Mouse (Mus musculus): ENCODE data around the gene Ceacam20.
"Not testable (repeated sequence)": the region's sequence is repeated elsewhere in the genome, so short reads cannot be mapped to it uniquely, and the experiment has no call there.

The Ceacam20 gene

DNA sequence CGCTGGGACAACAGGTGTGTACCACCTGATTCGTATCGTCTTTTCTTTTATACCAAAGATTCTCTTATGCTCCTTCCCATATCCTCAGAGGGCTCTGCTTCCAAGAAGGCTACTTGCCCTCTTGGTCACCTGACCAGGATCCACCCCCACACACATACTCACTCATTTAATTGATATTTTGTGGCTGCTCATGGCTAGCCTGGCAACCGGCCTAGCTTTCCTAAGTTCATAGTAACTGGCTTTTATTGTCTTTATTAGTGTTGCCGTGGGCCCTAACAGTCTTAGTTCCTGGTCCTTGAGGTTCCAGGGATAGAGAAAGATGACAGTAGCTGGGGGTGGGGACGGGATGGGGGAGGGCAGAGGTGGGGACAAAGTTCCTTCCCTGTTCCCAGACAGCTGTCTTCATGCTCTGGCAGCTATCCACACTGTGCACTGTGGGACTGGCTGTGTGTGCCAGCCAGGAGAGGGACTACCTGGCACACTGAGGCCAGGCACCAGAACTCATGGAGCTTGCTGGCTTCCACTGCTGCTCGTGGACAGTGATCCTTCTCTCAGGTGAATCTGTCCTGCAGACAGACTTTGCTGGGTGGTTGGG is at the start of gene Ceacam20:
Gene Ceacam20, plus strand, starts transcription at position 428 of the 595 bp plus-strand sequence.
- no peak for DNase-seq

DNA sequence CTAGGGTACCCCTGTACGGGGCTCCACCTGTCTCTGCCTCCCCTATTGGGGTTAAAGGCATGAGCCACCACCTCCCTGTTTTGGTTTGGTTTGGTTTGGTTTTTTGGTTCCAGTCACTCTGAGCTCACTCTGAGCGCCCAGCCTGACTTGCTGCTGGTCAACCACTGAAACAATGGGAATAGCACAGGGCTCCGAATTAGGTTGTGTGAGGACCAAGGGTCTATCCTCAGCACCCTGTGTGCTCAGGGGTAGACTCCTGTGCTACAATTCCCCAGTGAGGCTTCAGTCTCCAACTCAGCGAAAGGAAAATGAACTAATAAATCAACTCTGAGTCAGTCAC is 45.1 kb upstream of the Ceacam20 start:
- no peak for DNase-seq

DNA sequence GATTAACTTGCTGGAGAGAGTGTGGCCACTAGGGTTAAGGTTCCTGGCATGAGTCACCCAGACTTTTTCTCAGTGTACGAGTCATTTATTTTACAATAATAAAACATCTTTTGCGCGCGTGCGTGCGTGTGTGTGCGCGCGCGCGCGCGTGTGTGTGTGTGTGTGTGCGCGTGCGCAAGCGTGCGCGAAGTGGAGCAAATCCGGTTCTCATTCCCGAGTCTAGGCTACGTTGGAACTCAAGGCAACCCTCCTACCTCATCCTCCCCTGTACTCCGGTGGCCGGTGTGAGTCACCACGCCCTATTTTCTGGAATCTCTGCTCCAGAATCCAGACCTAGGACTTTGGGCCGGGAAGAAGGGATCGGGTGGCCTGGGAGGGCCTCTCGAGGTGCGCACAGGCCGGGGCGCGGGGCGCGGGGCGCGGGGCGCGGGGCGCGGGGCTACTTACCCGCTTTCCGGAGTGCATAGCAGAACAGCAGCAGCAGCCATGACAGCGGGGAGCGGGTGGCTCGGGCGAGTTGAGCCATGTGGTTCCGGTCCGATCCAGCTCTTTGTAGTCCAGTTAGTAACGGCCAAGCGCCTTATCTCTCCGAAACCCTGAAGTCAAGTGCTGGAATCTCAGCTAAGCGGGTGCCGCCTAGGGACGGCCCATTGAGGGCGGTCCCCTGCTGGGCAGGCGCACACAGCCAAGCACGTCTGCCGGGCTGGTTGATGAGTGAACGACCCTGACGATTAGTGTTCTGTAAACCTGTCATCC is 44.5 kb upstream of the Ceacam20 start, which contains the start of gene Pvr:
Gene Pvr, minus strand, starts transcription at position 655 of the 756 bp plus-strand sequence.
- DNase-seq: peak; percentile 52

DNA sequence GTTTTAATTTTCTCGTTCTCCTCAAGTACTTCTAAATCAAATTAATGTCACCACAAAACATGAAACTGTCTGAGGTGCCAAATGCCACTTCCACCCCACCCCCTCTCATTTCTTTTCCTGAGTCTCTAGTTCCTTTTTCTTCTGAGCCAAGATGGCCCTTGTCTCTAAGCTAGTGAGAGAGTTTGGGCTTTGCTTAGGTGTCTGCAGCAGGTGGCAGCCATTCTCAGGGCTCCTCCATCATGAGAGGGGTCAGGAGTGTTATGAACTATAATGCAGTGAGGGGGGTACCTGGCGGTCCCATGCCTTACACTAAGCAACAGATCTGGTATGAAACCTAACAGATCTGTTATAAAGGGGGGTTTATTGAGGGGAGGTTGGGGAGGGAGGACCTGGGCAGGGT is 41.9 kb upstream of the Ceacam20 start:
- DNase-seq: no peak

DNA sequence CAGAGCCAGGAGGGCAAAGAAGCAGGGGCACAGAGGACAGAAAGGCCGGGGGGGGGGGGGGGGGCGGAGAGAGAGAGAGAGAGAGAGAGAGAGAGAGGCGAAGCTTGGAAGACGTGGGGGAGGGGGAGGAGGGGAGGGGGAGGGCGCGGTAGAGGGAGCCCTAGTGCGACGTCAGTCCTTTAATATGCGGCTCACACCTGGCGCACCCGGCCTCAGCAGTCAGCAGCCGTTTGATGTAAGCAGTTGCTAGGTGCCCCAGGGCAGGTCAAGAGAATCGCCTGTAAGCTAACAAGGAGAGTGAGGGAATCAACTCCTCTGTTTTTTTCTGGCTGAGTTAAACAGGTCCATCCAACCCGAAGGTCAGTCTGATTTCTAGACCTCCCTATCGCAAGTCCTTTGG is 41.4 kb upstream of the Ceacam20 start:
- no peak for DNase-seq

DNA sequence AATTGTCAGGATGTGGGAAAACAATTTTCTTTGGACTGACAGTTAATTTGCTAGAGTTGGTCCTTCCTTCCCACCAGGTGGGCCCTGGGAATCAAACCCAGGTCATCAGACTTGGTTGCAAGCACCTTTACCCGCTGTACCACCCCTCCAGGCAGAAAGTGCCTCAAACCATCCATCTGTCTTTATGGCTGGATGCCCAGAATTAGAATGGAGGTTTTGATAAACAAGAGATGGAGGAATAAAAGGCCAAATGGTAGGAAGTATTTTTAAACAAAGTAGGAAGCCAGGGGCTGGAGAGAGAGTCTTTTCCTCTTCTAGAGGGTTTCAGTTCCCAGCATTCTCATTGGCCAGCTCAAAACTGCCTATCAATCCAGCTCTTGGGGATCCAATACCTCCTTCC is 39.8 kb upstream of the Ceacam20 start:
- no peak for DNase-seq

DNA sequence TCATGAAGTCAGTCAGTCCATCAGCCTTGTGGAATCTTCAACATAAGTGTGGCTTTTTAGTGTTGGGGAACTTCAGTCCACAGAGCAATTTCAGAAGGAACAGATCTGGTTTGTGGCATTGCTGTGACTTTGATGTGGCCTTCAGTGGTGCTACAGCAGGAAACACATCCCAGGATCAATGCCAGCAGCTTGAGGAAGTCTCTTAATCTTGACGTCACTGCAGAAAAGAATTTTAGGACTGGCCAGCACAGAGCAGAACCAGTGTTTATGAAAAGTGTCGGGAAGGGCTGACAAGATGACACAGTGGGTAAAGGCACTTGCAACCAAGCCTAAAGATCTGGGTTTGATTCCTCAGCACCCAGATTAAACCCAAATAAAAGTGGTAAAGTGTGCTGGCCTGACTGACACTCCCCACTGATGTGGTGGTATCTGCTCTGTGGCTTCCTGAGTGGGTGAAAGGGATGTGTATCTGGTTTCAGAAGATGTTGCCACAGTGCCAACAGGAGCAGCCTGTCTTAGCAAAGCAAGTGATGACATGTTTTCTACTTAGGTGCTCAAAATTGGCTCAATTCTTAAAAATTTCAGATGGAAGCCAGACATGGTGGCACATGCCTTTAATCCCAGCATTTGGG is 38.2 kb upstream of the Ceacam20 start:
- no peak for DNase-seq

DNA sequence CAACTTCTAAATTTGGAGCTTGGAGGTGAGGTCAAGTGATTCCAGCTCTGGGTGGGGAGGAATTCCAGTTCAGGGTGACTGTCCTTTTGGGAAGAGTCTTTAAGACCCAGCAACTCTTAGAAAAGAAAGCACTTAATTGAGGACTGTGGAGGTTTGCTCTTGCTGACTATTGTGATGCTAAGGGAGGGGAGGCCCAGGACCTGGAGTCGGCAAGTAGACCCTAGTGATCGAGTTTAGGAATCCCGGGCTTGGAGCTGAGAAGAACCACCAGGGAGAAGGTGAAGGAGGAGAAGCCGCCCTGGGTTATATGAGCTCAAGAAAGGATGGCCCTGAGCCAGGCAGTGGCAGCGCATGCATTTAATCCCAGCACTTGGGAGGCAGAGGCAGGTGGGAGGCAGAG is 36.7 kb upstream of the Ceacam20 start:
- DNase-seq: no peak

DNA sequence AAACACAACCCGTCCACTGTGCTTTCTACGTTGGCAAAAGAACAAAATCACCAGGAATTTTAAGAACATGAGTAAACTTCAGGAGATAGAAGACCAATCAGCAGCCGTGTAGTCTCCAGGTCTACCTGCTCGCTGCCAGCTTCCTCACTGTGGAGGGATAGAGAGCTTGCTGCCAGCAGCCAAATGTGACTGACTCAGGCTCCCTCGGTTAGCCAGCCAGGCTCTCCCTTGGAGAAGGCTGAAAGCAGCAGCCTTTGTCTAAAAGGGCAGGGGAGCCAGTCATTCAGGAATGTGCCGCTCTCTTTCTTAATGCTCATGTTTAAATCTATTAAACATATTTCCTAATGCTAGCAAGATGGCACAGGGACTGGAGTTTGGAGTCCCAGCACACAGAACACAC is 34.7 kb upstream of the Ceacam20 start:
- DNase-seq: not testable (repeated sequence)

DNA sequence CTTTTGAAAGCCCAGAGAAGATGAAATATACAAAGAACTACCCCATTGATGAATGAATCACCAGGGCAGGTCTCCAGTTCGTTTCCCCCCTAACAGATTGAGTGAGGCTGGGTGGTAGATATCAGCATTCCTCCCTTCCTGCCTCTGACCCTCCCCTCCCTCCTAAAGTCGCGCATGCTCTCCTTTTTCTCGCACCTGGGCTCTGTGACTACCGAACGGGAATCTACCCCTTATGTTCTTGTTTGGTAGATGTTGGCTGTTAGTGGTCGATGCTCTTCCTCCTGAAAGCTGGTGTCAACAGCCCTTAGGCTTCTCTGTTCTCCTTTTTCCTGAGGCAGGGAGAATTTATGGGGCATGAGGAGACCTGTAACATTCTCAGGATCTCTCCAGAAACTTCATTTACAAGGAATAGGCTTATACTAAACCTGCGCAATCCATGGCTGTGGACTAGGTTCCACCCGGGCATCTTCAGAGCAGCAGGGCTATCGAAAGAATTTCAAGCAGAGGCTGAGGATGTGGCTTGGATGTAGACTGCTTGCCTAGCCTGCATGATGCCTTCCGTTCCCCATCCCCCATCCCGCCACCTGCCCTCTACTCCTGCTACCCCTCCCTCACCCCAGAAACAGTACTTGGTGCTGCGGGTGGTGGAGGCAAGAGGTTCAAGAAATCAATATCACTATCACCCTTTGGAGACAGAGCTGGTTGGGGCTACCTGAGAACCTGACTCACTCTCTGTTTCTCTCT is 32.9 kb upstream of the Ceacam20 start:
- DNase-seq: no peak

DNA sequence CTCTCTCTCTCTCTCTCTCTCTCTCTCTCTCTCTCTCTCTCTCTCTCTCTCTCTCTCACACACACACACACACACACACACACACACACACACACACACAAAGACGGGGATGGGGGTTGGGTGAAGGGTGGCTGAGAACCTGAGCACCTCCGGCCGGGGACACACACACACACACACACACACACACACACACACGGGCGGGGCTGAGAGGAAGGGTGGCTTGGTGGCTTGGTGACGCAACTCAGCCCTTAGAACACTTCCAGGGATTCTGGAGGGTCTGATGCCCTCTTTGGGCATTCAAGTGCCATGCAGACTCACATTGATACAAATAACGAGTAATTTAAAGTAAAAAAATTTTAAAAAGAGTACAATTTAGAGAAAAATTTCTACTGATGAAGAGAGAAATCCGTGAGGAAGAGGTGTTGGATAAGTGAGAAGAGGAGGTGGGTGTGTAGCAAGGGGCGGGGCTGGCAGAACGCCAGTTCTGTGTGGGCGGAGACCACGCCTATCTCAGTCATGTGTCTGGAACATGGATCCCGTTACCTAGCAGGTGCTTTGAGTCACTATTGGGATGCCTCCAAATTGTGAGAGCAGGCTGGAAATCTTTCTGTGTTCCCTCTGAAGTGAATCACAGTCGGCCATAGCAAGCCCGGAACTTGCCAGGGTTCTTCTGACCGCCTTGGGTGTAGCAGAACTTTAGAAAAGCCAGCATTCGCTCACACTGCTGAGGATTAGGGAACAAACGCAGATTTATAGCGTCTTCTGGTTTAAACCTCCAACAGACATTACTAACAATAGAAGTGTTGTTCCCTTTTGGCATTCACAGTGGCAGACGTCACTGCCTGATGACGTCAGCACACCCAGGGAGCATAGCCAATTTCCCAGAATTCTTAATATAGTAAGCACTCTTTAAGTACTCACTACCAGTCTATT is 32.1 kb upstream of the Ceacam20 start:
- peak; percentile 42 for DNase-seq

DNA sequence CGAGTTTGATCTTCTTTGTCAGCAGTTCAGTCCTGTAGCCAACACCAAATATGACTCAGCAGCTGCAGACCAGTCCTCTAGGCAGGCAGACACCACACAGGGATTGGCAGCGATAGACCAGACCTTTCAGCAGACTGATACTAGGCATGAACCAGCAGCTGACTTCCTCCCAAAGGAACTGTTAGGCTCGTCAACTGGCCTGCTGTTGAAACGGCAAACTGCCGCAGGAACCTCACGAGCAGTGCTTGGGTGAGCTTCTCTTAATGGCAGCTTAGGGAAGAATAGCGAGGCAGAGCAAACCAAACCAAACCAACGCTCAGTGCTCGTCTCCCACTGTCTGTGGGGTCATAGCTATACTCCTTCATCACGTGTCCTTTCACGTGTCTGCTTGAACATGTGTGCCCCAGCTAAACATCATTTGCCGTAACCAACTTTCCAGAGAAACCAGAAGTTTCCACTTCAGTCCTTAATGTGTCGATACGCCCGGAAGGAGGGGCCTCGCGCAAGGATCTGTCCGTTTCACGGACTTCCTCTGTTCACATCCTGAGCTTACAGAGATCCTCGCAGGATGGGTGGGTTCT is 30.0 kb upstream of the Ceacam20 start:
- DNase-seq: no peak

DNA sequence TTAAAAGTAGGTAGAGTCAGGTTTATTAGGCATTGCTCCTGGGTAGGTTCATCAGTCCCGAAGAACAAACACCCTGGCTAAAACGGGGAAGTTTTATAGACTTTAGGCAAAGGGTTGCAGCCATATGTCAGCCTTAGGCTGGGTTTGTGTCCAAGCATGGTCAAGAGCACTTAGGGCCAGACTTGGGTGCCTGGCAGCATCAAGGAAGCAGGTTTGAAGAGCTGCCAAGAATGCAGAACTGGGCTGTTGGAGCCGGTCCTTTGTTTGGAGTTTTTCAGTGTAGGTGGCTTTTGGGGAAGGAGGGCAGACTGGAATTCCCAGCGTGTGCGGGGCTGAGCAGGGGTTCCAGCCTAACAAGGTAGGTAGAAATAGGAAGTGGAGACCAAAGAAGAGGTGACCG is 29.3 kb upstream of the Ceacam20 start:
- no peak for DNase-seq

DNA sequence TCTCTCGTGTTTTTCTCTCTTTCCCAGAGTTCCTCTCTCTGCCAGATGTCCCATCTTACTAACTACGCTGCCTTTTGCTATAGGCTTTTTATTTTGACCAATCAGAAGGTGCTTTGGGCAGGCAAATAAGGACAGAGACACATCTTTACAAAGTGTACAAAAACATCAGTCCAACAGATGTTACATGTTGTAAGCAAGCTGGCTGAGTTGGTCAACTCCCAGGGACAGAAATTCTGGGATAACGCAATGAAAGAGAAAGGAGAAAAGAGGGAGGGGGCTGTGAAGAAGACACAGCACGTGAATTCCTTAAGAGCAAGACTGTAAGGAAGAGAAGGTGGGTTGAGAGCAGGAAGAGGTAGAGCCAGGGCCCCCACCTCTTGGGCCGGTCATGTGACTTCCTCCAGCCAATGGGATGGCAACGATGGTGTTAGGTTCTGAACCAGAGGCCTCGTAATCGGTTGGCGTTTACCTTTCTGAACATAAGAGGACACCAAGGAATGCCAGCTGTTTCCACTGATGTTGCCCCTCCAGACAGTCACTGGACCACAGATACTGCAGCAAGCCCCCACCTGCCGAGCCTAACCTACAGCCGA is 27.9 kb upstream of the Ceacam20 start:
- DNase-seq: no peak

DNA sequence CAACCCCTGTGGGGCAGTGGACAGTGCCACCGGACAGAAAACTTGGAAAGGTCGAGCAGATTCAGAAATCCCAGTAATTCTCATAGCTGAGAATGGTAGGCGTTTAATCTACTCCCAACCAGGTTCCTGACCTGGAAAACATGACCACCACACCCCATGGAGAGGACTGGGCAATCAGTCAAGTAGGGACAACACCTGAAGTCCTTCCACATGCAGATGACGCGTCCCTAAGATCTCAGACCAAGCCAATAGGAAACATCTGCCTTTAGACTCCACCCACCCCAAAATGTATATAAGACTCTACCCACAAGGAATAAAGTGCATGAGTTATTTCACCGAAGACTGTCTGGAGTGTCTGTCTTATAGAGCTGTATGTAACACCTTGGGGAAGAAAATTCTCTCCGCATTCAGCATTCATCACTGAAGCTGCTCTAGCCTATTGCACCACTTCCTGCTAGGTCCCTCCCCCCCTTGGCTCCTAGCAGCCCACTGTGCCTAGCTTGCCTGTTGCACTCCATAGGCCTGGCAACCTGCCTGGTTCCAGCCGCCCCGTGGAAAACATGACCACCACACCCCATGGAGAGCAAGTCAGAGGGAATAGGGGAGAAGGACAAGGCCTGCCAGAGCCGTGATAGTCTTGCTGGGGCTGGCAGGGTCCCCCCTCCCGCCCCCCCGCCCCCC is 25.5 kb upstream of the Ceacam20 start:
- DNase-seq: no peak

DNA sequence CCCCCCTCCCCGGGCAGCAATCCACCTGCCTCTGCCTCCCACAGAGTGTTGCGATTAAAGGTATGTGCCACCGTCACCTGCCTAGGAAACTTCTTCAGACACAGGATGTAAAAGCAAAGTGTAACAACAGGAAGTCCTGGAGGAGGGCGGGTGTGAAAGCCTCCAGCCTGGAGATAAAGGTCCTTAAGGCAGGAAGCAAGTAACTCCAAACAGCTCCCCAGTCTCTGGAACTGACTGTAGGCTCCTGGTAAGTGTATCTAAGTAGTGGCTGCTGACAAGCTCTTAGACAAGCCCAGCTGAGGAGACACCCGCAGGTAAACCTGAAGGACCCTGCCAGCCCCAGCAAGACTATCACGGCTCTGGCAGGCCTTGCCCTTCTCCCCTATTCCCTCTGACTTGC is 25.0 kb upstream of the Ceacam20 start:
- DNase-seq: no peak

DNA sequence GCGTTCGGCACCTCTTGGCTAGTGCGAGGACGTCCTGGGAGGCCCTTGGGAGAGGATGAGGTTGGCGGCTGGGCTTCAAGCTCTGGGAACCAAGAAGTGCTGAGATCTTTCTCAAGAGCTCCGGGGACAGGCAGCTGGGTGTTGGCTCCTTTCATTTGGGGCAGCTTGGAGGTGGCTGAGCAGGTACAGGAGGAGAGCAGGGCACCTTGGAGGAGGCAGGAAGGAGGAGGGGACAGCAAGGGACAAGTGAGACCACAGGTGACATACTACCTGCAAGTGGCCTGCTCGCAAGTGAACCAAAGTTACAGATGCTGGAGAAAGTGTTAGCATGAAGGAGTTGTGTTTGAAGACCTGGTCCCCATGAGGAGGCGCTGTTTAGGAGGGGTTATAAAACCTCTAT is 20.5 kb upstream of the Ceacam20 start:
- DNase-seq: no peak

DNA sequence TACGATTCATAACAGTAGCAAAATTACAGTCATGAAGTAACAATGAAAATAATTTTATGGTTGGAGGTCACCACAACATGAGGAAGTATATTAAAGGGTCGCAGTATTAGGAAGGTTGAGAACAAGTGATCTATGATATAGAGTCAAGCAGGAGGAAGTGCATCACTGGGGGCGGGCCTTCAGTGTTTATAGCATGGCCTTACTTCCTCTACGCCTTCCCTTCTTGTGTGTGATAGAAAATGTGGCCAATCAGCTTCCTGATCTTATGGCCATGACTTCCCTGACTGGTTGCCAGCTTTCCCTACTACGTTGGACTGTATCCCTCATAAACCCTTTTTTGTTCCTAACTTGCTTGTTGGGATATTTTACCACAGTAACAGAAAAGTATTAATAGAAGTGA is 20.0 kb upstream of the Ceacam20 start:
- DNase-seq: no peak

DNA sequence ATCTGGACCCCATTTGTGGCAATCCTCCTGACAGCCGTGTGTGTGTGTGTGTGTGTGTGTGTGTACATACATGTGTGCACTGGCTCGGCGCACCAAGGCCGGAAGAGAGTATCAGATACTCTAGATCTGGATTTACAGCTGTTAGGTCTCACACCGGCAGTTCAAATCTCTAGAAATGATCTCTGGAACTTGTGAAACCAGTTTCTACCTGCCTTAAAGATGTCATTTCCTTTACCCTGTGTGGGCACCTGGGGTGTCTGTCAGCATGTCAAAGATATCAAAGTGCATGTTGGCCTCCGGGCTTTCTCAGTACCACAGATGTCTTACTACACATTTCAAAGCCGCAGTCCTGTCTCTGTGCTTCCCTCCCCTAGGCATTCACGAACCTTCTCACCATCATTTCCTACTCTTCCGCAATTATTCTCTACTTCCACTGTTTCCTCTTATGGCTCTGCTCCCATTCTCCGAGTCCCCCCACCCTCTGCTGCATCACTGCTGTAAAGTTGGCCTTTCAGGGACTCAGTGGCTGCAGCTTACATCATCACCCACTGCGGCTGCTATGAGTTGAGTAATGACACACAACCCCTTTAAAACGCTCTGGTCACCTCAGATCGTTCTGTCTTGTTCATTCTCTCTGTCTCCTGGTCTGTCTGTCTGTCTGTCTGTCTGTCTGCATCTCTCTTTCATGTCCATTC is 19.2 kb upstream of the Ceacam20 start:
- no peak for DNase-seq

DNA sequence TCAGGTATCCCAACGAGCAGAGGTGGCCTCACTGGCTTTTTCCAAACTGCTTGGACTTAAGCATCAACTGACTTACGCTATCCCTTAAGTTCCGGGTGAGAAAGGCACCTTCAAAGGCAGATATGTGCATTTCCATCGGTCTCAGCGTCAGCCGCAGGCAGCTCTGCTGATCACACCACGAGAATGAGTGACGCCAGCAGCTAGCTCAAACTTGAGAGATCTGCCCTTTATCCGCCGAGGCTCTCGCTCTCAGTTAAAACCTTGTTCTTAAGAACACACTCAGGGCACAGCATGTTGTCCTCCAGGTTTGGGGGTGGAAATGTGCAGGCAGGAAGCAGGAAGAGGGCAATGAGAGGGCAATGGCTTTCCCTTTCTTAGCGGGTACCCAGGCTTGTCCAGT is 16.3 kb upstream of the Ceacam20 start:
- DNase-seq: no peak

DNA sequence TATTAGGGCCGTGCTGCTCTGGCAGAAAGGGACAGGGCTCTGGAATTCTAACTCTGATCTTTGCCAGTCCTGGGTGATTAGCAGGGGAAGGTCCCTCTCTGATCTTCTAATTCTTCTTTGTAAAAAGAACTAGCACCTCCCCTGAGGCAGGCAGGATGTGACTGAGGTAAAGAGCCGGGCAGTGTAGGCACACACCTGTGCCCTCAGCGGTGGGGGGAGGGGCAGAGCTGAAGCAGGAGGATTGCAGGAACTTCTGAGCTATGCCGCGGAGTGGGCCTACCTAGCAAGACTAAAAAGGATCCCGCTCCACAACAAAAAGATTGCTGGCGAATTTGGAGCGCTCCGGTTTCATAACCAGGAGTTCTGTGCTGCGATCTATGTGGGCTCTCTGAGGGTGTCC is 15.2 kb upstream of the Ceacam20 start:
- no peak for DNase-seq

All from cerebellum, adult 11 months (tissue).